Mouse (Mus musculus) brain, embryonic 14.5 days (tissue): ENCODE results near the gene Ccr4.

Experiments used
- CTCF ChIP-seq: fragments of 200-500 bp; IDR thresholded peaks from 2 replicates; pipeline ENCODE4 v1.5.1; 2012; ENCODE audit warnings: inconsistent platforms, mild to moderate bottlenecking, moderate library complexity, borderline replicate concordance; ENCODE audit not compliant: insufficient read depth, insufficient read length; ENCODE audit errors: extremely low read depth
- POLR2A ChIP-seq: fragments of 200-500 bp; IDR thresholded peaks from 2 replicates; pipeline ENCODE4 v1.6.1; 2012; ENCODE audit warnings: mild to moderate bottlenecking, inconsistent platforms, borderline replicate concordance; ENCODE audit not compliant: poor library complexity, insufficient read depth, insufficient read length, severe bottlenecking; ENCODE audit errors: extremely low read depth

GRCm38 (mm10) chr9:114541279-114541741 is 36.6 kb upstream of the Ccr4 start:
- no peak for TF ChIP-seq POLR2A
- no peak for TF ChIP-seq CTCF
